Mouse (Mus musculus): ENCODE data around the gene Farp1.

Gene Farp1

GRCm38 (mm10) chr14:121317312-121317671 is 282.3 kb downstream of the Farp1 start:
- DNase-seq = no peak

GRCm38 (mm10) chr14:121318382-121318781 is 283.4 kb downstream of the Farp1 start:
- no peak for DNase-seq

GRCm38 (mm10) chr14:121322150-121322549 is 287.1 kb downstream of the Farp1 start:
- no peak for DNase-seq

GRCm38 (mm10) chr14:121322641-121323040 is 287.6 kb downstream of the Farp1 start:
- no peak for DNase-seq

GRCm38 (mm10) chr14:121324521-121325330 is 289.7 kb downstream of the Farp1 start:
- no peak for DNase-seq

GRCm38 (mm10) chr14:121326432-121326831 is 291.4 kb downstream of the Farp1 start:
- DNase-seq = no peak

GRCm38 (mm10) chr14:121328878-121329277 is 293.9 kb downstream of the Farp1 start:
- DNase-seq = no peak

- DNase-seq = no peak
These were observed 294.5 kb downstream of the Farp1 start for GRCm38 (mm10) chr14:121329401-121330089.

- no peak for DNase-seq
These were observed 295.0 kb downstream of the Farp1 start for GRCm38 (mm10) chr14:121330090-121330408.
